In genomic region chr12:31508496-31508895, GRCm38 (mm10) we compare ENCODE assay signal across 20 mouse cellular contexts. TPM values are rescaled to one million over a fixed set of nuclear protein-coding genes. Genes with fewer than 3 reads are reported as not detected.
"Had no signal": no experiment of that assay in that cellular context is flagged by ENCODE, and none has a peak within 500 bp of the region (broad histone marks: within the 10 kb centered on the region; RNA-seq: fewer than 3 reads in every experiment).

No protein-coding gene starts in this region.

- DNase-seq: liver, postnatal 0 days; lung, adult 2 months; lung, postnatal 4 days; thymus, adult 2 months; thymus, postnatal 25 days; thymus, postnatal 4 days had no signal

- ATAC-seq: liver, postnatal 0 days; lung, postnatal 0 days; midbrain, embryonic 16.5 days had no signal

- H3K4me2 ChIP-seq: lung, embryonic 15.5 days; midbrain, embryonic 12.5 days; neural tube, embryonic 13.5 days; neural tube, embryonic 15.5 days; stomach, embryonic 15.5 days had no signal

- H3K36me3 ChIP-seq: lung, embryonic 15.5 days; midbrain, embryonic 10.5 days; midbrain, embryonic 12.5 days; neural tube, embryonic 13.5 days; neural tube, embryonic 15.5 days; stomach, embryonic 15.5 days had no signal

- H3K27ac ChIP-seq: lung, embryonic 15.5 days; midbrain, embryonic 10.5 days; midbrain, embryonic 12.5 days; neural tube, embryonic 13.5 days; neural tube, embryonic 15.5 days; stomach, embryonic 15.5 days; stomach, postnatal 0 days had no signal

- H3K4me3 ChIP-seq: lung, embryonic 15.5 days; midbrain, embryonic 10.5 days; midbrain, embryonic 12.5 days; neural tube, embryonic 13.5 days; neural tube, embryonic 15.5 days; stomach, embryonic 15.5 days had no signal

- H3K27me3 ChIP-seq: lung, embryonic 15.5 days; midbrain, embryonic 12.5 days; neural tube, embryonic 13.5 days; neural tube, embryonic 15.5 days; stomach, embryonic 15.5 days had no signal

RNA-seq across cellular contexts. Expression of gene Slc26a4, which starts 51.3 kb away (rescaled TPM):
- total RNA-seq: megakaryocyte, adult 5-6 weeks; megakaryocyte-erythroid progenitor cell, adult 5-6 weeks had no signal
- polyA plus RNA-seq: lung, embryonic 15.5 days; lung, postnatal 0 days; midbrain, embryonic 10.5 days; midbrain, embryonic 12.5 days; neural tube, embryonic 11.5 days; spleen, adult 2 months; urinary bladder, adult 2 months had no signal
